ENCODE assay signal across 11 mouse cellular contexts in genomic region chr5:141084746-141085145, GRCm38 (mm10).
DNase-seq lines count a peak whose midpoint lies in the region; TF ChIP-seq lines count a peak whose summit lies in the region.
"Had no signal": no experiment of that assay in that cellular context is flagged by ENCODE, and none has a peak within 500 bp of the region (broad histone marks: within the 10 kb centered on the region; RNA-seq: fewer than 3 reads in every experiment).

No protein-coding gene starts in this region.

- WGBS in spleen, adult 2 months = 7% methylated on average over 7 of the region's 7 CpGs
- 43% methylated on average over 7 of the region's 7 CpGs for WGBS in liver, adult 2 months

- H3K4me3 ChIP-seq in spleen, adult 2 months (ENCODE audit: extremely low read depth, insufficient read depth, insufficient read length) = no peak overlapping the region
- no peak overlapping the region for H3K4me3 ChIP-seq in liver, adult 2 months (ENCODE audit: insufficient read depth, low read depth, low read length)
- H3K4me3 ChIP-seq: gastrocnemius, adult 2 months; left cerebral cortex, adult 2 months had no signal

- TF ChIP-seq POLR2A in spleen, adult 2 months (IDR thresholded peaks at IDR 0.05; ENCODE audit: low read depth, low read length) = no peak
- TF ChIP-seq POLR2A in brain, embryonic 14.5 days (IDR thresholded peaks at IDR 0.05; ENCODE audit: borderline replicate concordance, extremely low read depth, insufficient read depth, insufficient read length, poor library complexity, severe bottlenecking) = no peak
- TF ChIP-seq POLR2A in liver, adult 2 months (IDR thresholded peaks at IDR 0.05; ENCODE audit: extremely low read depth, insufficient read depth, low read length) = no peak

- no peaks in the 10 kb centered on the region for H3K36me3 ChIP-seq in spleen, adult 2 months (ENCODE audit: control insufficient read depth, insufficient read depth, low read length)
- no peaks in the 10 kb centered on the region for H3K36me3 ChIP-seq in liver, adult 2 months (ENCODE audit: control insufficient read depth, insufficient read depth, low read length)

- no peaks in the 10 kb centered on the region for H3K27me3 ChIP-seq in spleen, adult 2 months (ENCODE audit: control insufficient read depth, insufficient read depth, low read length)
- no peaks in the 10 kb centered on the region for H3K27me3 ChIP-seq in liver, adult 2 months (ENCODE audit: control insufficient read depth, insufficient read depth, low read length)

- H3K9ac ChIP-seq in liver, adult 2 months (ENCODE audit: low read depth, low read length) = no peak overlapping the region

- H3K4me1 ChIP-seq in spleen, adult 2 months (ENCODE audit: control insufficient read depth, insufficient read depth, insufficient read length) = peaks cover 13% of the 10 kb centered on the region; the same call in 1 of the 2 replicates
- H3K4me1 ChIP-seq in liver, adult 2 months (ENCODE audit: control insufficient read depth, insufficient read depth, low read length) = no peaks in the 10 kb centered on the region

- peak overlapping the region; percentile 74; the same call in 1 of the 2 replicates for H3K27ac ChIP-seq in spleen, adult 2 months (ENCODE audit: insufficient read depth, low read length)
- no peak overlapping the region for H3K27ac ChIP-seq in liver, adult 2 months (replicated peaks; ENCODE audit: insufficient read depth, low read depth, low read length)
- H3K27ac ChIP-seq: gastrocnemius, adult 2 months; left cerebral cortex, adult 2 months had no signal

- DNase-seq in spleen, adult 2 months (ENCODE audit: low read depth in 1 of 2, low spot score in 2 of 2) = peak; percentile 30 to 70
- no peak for DNase-seq in spleen, adult 12 weeks (ENCODE audit: low spot score)
- DNase-seq in brain, embryonic 14.5 days (ENCODE audit: low read depth) = peak; percentile 70
- peak; percentile 14 for DNase-seq in liver, adult 2 months (ENCODE audit: extremely low read depth, low read depth, low spot score)
- peak; percentile 22 for DNase-seq in thymus, postnatal 25 days
- no peak for DNase-seq in urinary bladder, postnatal 14 days (ENCODE audit: low spot score)
- no peak for DNase-seq in adrenal gland, postnatal 25 days
- DNase-seq: cerebellum, adult 9-11 months; gastrocnemius, adult 2 months; heart, postnatal 36 days had no signal

- no peaks in the 10 kb centered on the region for H3K79me2 ChIP-seq in liver, adult 2 months (ENCODE audit: control insufficient read depth, insufficient read depth, low read length)

- TF ChIP-seq CTCF in spleen, adult 2 months (IDR thresholded peaks at IDR 0.05; ENCODE audit: extremely low read depth, insufficient read depth, insufficient read length, insufficient replicate concordance) = no peak
- no peak for TF ChIP-seq CTCF in brain, embryonic 14.5 days (IDR thresholded peaks at IDR 0.05; ENCODE audit: borderline replicate concordance, extremely low read depth, insufficient read depth, insufficient read length)
- no peak for TF ChIP-seq CTCF in liver, adult 2 months (IDR thresholded peaks at IDR 0.05; ENCODE audit: low read depth, low read length)

Comparison
In these comparisons a context has a peak if more than half of its experiments do, and no peak if none do; other contexts are left out.
1. DNase-seq: peak in spleen, adult 2 months (2 of 2), brain, embryonic 14.5 days (single experiment), liver, adult 2 months (single experiment) and thymus, postnatal 25 days (single experiment); none in spleen, adult 12 weeks (single experiment), urinary bladder, postnatal 14 days (single experiment) and adrenal gland, postnatal 25 days (single experiment).